Mouse (Mus musculus) brain, embryonic 14.5 days (tissue): ENCODE data around the gene Mettl11b.

ENCODE experiments used
- CTCF ChIP-seq: fragments of 200-500 bp; IDR thresholded peaks from 2 replicates; pipeline ENCODE4 v1.5.1; 2012; ENCODE audit warnings: inconsistent platforms, mild to moderate bottlenecking, moderate library complexity, borderline replicate concordance; ENCODE audit not compliant: insufficient read depth, insufficient read length; ENCODE audit errors: extremely low read depth
- POLR2A ChIP-seq: fragments of 200-500 bp; IDR thresholded peaks from 2 replicates; pipeline ENCODE4 v1.6.1; 2012; ENCODE audit warnings: mild to moderate bottlenecking, inconsistent platforms, borderline replicate concordance; ENCODE audit not compliant: poor library complexity, insufficient read depth, insufficient read length, severe bottlenecking; ENCODE audit errors: extremely low read depth

DNA sequence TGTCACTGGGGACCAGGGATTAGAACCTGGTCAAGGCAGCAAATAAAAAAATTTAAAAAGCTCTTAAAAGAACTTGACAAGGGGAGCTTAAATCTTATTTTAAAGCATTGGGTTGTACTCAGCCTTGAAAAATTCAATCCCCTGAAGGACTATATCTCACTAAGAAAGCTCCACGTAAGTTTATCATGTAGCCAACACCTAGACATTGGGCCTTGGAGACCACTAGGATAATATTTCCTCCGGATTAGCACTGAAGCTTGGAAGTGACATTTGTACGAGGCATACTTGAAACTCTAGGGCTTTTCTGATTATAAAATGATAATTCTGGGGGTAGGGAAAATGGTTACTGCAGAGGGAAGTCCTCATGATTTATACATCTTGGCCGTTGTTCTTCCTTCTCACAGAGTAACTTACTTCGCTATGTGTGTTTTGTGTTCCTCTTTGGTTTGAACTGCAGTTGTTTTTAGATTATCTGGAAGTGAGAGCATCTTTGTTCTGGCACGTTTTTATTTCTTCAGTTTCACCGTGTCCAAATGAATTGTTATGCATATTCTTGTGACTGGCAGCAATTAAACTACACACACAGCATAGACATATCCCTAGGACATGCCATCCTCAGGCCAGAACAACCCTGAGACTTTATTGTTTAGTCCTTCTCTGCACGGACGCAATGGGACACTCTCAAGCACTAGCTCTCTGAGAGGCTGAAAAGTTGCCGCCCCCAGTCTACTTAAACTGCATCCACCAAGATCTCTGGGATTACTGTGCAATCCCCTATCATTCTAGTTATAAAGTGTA is 11.6 kb upstream of the Mettl11b start:
- TF ChIP-seq CTCF (no peak), POLR2A (no peak)
